Mouse (Mus musculus): ENCODE results near the gene Sh3pxd2a. TPM values are rescaled to one million over a fixed set of nuclear protein-coding genes. Genes with fewer than 3 reads are reported as not detected.

Sh3pxd2a gene
- polyA plus RNA-seq, 1 experiment from 2014 or later, result 4.1 TPM

DNA sequence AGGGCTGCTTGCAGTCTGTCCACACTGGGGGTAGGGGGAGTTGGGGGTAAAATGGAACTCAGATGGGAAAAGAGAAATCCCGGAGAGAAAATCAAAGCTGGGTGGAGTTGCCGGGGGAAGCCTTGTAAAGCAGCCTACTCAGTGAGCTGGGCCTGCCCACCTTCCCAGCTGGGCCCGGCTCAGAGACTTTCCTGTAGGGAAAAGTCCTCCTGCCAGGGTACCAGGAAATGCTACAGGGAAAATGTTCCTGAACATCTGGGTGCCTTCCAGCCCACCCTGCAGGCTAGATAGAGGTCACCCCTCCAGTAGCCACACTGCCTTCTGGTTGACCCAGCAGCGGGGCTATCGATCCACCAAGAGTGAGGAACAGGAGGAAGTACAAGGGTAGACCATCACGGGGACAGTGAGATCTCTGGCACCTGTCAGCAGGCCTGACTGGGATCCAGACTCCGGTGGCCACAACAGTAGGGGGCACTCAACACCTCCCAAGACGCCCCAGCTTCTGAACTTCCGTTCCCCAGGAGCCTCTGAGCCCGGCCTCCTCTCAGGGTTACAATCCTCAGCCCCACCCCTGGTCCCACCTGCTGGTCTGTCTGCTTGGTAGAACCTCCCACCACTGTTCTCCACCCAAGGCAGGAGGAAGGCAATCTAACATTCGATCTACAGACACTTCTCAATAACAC is 51.5 kb downstream of the Sh3pxd2a start:
- WGBS, result 82% methylated on average over 11 of the region's 11 CpGs
- DNase-seq (ENCODE audit: low spot score, missing footprints) (peak; percentile 74), ATAC-seq (ENCODE audit: low FRiP score) (no peak)
- Histone ChIP-seq H3K36me3 (ENCODE audit: control insufficient read depth, insufficient read depth, low read length) (no peaks in the 10 kb centered on the region), H3K27ac (ENCODE audit: low read depth, low read length) (no peak overlapping the region), H3K9ac (ENCODE audit: low read length) (no peak overlapping the region; the same call in 1 of the 2 replicates), H3K27me3 (ENCODE audit: control insufficient read depth, insufficient read depth, low read length) (no peaks in the 10 kb centered on the region), H3K4me3 (ENCODE audit: low read depth, low read length) (no peak overlapping the region), H3K4me1 (ENCODE audit: control insufficient read depth, insufficient read depth, low read length) (no peaks in the 10 kb centered on the region), H3K4me2 (no peak overlapping the region), H3K9me3 (ENCODE audit: control insufficient read depth, low read length) (no peaks in the 10 kb centered on the region)

DNA sequence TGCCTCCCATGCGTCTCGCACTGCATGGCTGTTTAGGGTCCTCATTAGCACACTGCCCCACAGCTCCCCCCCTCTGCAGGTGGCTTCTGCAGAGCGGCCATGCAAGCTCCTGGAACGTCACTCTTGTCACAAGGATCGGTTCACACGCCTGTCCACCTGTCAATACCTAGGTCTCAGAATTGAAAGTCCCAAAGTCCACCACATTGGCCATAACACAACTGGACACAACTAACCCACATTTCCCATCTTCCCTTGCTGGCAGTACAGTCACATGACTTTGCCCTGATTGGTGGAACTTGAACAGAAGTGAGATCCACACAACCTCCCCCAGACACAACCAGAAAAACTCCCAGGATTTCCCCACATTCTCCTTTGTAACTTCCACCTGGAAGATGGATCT is 53.9 kb downstream of the Sh3pxd2a start:
- H3K9ac ChIP-seq (ENCODE audit: low read length), result no peak overlapping the region
- ATAC-seq (ENCODE audit: low FRiP score), result no peak
- H3K9me3 ChIP-seq (ENCODE audit: control insufficient read depth, low read length), result no peaks in the 10 kb centered on the region
- H3K27ac ChIP-seq (ENCODE audit: low read depth, low read length), result no peak overlapping the region
- no peak overlapping the region for H3K4me2 ChIP-seq
- no peaks in the 10 kb centered on the region for H3K27me3 ChIP-seq (ENCODE audit: control insufficient read depth, insufficient read depth, low read length)
- WGBS, result 90% methylated on average over 6 of the region's 6 CpGs
- no peaks in the 10 kb centered on the region for H3K36me3 ChIP-seq (ENCODE audit: control insufficient read depth, insufficient read depth, low read length)
- no peak for DNase-seq (ENCODE audit: low spot score, missing footprints)
- H3K4me3 ChIP-seq (ENCODE audit: low read depth, low read length), result no peak overlapping the region
- no peaks in the 10 kb centered on the region for H3K4me1 ChIP-seq (ENCODE audit: control insufficient read depth, insufficient read depth, low read length)

DNA sequence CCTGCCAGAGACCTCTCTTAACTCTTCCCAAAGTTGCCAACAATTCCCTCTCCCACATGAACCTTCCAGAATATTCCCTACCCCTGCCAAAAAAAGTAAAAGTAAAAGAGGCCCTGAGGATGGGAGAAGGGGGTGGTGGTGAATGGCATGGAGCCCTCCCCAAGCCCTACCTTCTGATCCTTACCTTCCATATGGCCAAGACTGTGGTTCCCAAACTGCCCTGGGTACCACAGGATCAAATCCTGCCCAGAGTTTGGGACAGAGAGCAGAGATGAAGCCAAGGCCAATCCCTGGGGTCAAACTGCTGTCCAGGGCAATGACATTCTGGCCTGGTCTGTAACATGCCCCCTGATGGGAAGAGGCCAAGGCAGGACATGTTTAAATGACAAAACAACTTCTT is 55.1 kb downstream of the Sh3pxd2a start:
- H3K4me1 ChIP-seq (ENCODE audit: control insufficient read depth, insufficient read depth, low read length), result no peaks in the 10 kb centered on the region
- H3K27ac ChIP-seq (ENCODE audit: low read depth, low read length), result no peak overlapping the region
- ATAC-seq (ENCODE audit: low FRiP score), result no peak
- no peak overlapping the region for H3K4me3 ChIP-seq (ENCODE audit: low read depth, low read length)
- no peaks in the 10 kb centered on the region for H3K36me3 ChIP-seq (ENCODE audit: control insufficient read depth, insufficient read depth, low read length)
- no peak overlapping the region for H3K9ac ChIP-seq (ENCODE audit: low read length)
- H3K27me3 ChIP-seq (ENCODE audit: control insufficient read depth, insufficient read depth, low read length), result no peaks in the 10 kb centered on the region
- H3K4me2 ChIP-seq, result no peak overlapping the region
- DNase-seq (ENCODE audit: low spot score, missing footprints), result no peak
- no peaks in the 10 kb centered on the region for H3K9me3 ChIP-seq (ENCODE audit: control insufficient read depth, low read length)

DNA sequence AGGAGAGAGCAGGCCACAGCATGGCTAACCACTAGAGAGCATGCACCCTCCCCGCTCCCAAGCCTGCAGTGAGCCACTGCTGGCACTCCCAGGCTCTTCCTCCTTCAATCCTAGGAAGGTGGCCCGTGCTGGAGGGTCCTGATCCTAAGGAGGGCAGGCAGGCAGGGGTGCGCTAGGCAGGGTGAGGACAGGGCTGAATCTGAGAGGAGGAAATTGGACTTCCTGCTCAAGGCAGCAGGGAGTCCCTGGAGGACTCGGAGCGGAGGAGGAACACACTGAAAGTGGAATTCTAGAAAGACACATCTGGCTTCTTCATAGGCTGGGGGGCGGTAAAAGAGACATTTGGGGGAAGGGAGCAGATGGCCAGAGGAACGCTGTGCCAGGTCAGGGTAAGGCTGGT is 55.5 kb downstream of the Sh3pxd2a start:
- WGBS, result 75% methylated on average over 7 of the region's 7 CpGs
- H3K27me3 ChIP-seq (ENCODE audit: control insufficient read depth, insufficient read depth, low read length), result no peaks in the 10 kb centered on the region
- no peaks in the 10 kb centered on the region for H3K4me1 ChIP-seq (ENCODE audit: control insufficient read depth, insufficient read depth, low read length)
- H3K9me3 ChIP-seq (ENCODE audit: control insufficient read depth, low read length), result no peaks in the 10 kb centered on the region
- no peak overlapping the region for H3K4me3 ChIP-seq (ENCODE audit: low read depth, low read length)
- DNase-seq (ENCODE audit: low spot score, missing footprints) (peak; percentile 37), ATAC-seq (ENCODE audit: low FRiP score) (no peak)
- H3K9ac ChIP-seq (ENCODE audit: low read length), result no peak overlapping the region
- H3K27ac ChIP-seq (ENCODE audit: low read depth, low read length), result no peak overlapping the region
- H3K36me3 ChIP-seq (ENCODE audit: control insufficient read depth, insufficient read depth, low read length), result no peaks in the 10 kb centered on the region
- no peak overlapping the region for H3K4me2 ChIP-seq

DNA sequence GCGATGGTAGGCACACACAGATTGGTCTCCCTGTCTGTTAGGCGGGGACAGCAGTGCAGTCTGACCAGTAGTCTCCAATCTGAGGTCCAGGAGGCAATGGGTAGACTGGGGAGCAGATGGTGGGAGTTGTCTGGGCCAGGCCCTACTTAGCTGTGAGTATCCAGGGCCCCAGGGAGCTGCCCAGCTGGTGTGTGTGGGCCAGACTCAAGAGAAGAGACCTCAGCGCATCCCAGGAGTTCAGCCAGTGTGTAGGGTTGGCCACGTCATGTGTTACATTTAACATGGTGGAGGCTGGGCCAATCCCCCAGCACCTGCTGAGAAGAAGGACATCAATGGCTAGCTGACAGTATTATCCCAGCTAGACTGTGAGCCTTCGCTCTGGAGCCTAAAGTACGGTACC is 56.9 kb downstream of the Sh3pxd2a start:
- Histone ChIP-seq H3K4me3 (ENCODE audit: low read depth, low read length) (no peak overlapping the region), H3K4me1 (ENCODE audit: control insufficient read depth, insufficient read depth, low read length) (no peaks in the 10 kb centered on the region), H3K9me3 (ENCODE audit: control insufficient read depth, low read length) (no peaks in the 10 kb centered on the region), H3K9ac (ENCODE audit: low read length) (no peak overlapping the region), H3K36me3 (ENCODE audit: control insufficient read depth, insufficient read depth, low read length) (no peaks in the 10 kb centered on the region), H3K27me3 (ENCODE audit: control insufficient read depth, insufficient read depth, low read length) (no peaks in the 10 kb centered on the region), H3K27ac (ENCODE audit: low read depth, low read length) (no peak overlapping the region), H3K4me2 (no peak overlapping the region)
- 84% methylated on average over 6 of the region's 6 CpGs for WGBS
- peak; percentile 77 for DNase-seq (ENCODE audit: low spot score, missing footprints)
- no peak for ATAC-seq (ENCODE audit: low FRiP score)

DNA sequence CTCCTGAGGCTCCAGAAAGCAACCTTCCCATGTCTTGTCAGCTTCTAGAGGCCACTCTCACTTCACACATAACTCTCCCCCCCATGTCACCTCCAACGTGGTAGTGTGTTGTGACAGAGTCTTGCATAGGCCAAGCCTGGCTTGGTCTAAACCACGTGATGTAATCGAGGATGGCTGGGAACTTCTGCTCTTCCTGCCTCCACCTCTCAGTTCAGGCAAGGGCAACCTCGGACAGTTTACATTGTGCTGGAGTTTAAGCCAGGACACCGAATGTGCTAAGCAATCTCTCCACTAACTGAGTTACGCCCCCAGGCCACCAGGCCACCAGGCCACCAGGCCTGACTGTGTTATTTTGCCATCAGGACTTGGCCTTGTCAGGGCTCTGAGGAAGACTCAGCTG is 57.7 kb downstream of the Sh3pxd2a start:
- no peak for ATAC-seq (ENCODE audit: low FRiP score)
- no peaks in the 10 kb centered on the region for H3K9me3 ChIP-seq (ENCODE audit: control insufficient read depth, low read length)
- H3K27ac ChIP-seq (ENCODE audit: low read depth, low read length), result no peak overlapping the region
- H3K4me2 ChIP-seq, result no peak overlapping the region
- no peaks in the 10 kb centered on the region for H3K27me3 ChIP-seq (ENCODE audit: control insufficient read depth, insufficient read depth, low read length)
- no peak overlapping the region for H3K4me3 ChIP-seq (ENCODE audit: low read depth, low read length)
- no peak for DNase-seq (ENCODE audit: low spot score, missing footprints)
- WGBS, result 85% methylated on average over 6 of the region's 6 CpGs
- H3K4me1 ChIP-seq (ENCODE audit: control insufficient read depth, insufficient read depth, low read length), result no peaks in the 10 kb centered on the region
- H3K36me3 ChIP-seq (ENCODE audit: control insufficient read depth, insufficient read depth, low read length), result no peaks in the 10 kb centered on the region
- no peak overlapping the region for H3K9ac ChIP-seq (ENCODE audit: low read length)

DNA sequence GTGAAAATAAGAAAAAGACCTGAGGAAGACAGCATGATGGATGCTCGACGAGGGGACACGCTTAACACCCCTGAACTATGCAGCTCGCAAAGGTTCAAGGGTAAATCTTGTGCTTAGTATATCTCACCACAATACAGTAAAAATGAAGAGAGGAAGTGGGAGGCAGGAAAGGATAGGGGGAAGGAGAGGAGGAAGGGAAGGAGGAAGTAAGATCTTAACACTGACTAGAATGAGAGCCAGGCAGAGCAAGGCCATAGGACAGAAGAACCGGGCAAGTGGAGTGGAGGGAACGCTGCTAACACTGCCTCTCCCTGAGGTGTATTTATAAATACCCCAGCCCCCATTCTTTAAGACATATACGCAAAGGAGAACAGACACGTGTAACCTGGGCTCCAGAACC is 58.7 kb downstream of the Sh3pxd2a start:
- no peak overlapping the region for H3K4me2 ChIP-seq
- H3K9me3 ChIP-seq (ENCODE audit: control insufficient read depth, low read length), result no peaks in the 10 kb centered on the region
- H3K4me3 ChIP-seq (ENCODE audit: low read depth, low read length), result no peak overlapping the region
- H3K27me3 ChIP-seq (ENCODE audit: control insufficient read depth, insufficient read depth, low read length), result no peaks in the 10 kb centered on the region
- 92% methylated on average over 8 of the region's 8 CpGs for whole genome bisulfite sequencing
- ATAC-seq (ENCODE audit: low FRiP score) (no peak), DNase-seq (ENCODE audit: low spot score, missing footprints) (peak; percentile 6)
- no peak overlapping the region for H3K27ac ChIP-seq (ENCODE audit: low read depth, low read length)
- H3K36me3 ChIP-seq (ENCODE audit: control insufficient read depth, insufficient read depth, low read length), result no peaks in the 10 kb centered on the region
- no peak overlapping the region for H3K9ac ChIP-seq (ENCODE audit: low read length)
- H3K4me1 ChIP-seq (ENCODE audit: control insufficient read depth, insufficient read depth, low read length), result no peaks in the 10 kb centered on the region

DNA sequence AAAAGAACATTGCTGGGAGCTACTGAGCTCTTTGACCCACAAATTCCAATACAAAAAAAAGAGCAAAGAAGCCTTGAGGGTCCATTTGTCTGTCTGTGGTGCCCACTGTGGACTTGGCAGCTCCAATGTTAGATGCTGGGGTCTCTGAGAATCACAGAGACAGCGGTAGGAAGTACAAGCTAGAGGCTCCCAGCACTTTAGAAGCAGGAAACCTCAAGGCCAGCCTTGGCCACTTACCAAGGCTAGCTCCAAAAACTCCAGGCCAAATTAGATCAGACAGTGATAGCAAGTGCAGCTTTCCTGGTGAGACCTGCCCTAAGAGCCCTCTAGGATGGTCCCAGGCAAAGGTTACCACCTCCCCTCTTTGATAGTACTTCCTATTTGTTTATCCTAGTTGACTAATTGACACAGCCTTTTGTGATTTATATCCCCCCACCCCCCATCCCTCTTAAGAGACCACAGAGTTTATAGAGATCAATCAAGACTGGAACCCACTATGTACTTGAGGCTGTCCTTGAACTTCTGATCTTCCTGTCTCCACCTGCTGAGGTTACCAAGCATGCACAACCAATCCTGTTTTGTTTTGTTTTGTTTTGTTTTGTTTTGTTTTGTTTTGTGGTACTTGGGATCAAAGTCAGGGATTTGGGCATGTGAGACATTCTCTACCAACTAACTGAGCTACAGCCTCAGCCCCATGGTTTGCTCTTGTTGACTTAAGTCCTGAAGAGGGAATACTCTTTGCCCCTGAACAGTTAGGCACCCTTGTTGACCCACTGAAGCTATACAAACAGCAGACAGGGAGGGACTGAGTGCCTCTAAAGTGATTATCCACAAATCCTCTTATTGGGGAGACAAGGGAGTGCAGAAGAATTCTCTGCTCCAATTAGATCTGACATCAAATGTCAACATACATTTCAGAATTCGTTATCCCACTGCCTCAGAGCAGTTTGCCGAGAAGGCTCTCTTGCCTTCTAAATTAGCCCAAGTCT is 60.5 kb downstream of the Sh3pxd2a start:
- Histone ChIP-seq H3K4me1 (ENCODE audit: control insufficient read depth, insufficient read depth, low read length) (no peaks in the 10 kb centered on the region), H3K4me3 (ENCODE audit: low read depth, low read length) (no peak overlapping the region), H3K4me2 (no peak overlapping the region), H3K27me3 (ENCODE audit: control insufficient read depth, insufficient read depth, low read length) (no peaks in the 10 kb centered on the region), H3K9ac (ENCODE audit: low read length) (no peak overlapping the region), H3K9me3 (ENCODE audit: control insufficient read depth, low read length) (no peaks in the 10 kb centered on the region), H3K27ac (ENCODE audit: low read depth, low read length) (no peak overlapping the region), H3K36me3 (ENCODE audit: control insufficient read depth, insufficient read depth, low read length) (no peaks in the 10 kb centered on the region)
- 51% methylated on average over 3 of the region's 3 CpGs for WGBS
- peak; percentile 63; the same call in 1 of the 2 replicates for ATAC-seq (ENCODE audit: low FRiP score)
- DNase-seq (ENCODE audit: low spot score, missing footprints), result peak; percentile 84

DNA sequence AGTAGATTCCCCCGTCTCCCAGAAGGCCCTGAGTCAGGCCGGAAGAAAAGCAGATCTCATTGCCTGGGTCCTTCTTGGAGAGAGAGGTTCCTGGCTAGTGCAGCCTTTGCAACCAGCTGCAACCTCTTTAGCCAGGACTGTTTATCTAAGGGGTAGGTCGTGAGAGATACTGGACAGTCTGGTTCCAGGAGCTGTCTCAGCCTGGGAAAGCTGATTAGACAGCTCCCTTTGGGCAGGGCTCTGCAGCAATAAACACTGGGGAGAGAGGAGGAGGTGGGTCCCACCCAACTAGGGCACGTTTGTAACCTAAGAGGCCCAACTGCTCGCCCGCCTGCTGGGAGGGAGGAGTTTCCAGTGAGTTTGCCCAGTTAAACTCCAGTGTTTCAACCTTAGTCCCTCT is 61.2 kb downstream of the Sh3pxd2a start:
- H3K4me3 ChIP-seq (ENCODE audit: low read depth, low read length), result no peak overlapping the region
- no peak overlapping the region for H3K4me2 ChIP-seq
- ATAC-seq (ENCODE audit: low FRiP score) (0 out of 2 replicates have a peak, but pooled peaks have one; percentile 30), DNase-seq (ENCODE audit: low spot score, missing footprints) (no peak)
- 38% methylated on average over 6 of the region's 6 CpGs for WGBS
- H3K9me3 ChIP-seq (ENCODE audit: control insufficient read depth, low read length), result no peaks in the 10 kb centered on the region
- H3K9ac ChIP-seq (ENCODE audit: low read length), result no peak overlapping the region
- H3K27me3 ChIP-seq (ENCODE audit: control insufficient read depth, insufficient read depth, low read length), result no peaks in the 10 kb centered on the region
- no peaks in the 10 kb centered on the region for H3K4me1 ChIP-seq (ENCODE audit: control insufficient read depth, insufficient read depth, low read length)
- H3K36me3 ChIP-seq (ENCODE audit: control insufficient read depth, insufficient read depth, low read length), result no peaks in the 10 kb centered on the region
- H3K27ac ChIP-seq (ENCODE audit: low read depth, low read length), result no peak overlapping the region
